Mouse (Mus musculus): Measurements from ENCODE around the gene Gnaz.
A peak's percentile ranks its signal among the peaks of the same experiment; 100 is the strongest.

DNA sequence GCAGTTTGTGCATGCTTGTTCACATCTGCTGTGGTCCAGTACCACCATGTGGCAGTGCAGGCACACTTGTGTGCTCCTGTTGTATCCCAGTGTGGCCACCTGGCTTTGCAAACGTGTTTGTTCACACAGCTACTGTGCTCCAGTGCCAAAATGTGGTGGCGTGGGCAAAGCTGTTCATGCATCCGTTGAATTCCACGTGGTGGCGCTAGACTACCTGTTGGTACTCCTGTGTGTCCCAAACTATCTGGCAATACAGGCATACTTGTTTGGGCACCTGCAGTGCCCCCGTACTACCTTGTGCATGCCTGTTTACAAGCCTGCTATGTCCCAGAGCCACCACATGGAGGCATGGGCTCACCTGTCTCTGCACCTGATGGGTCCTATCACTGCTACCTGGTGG, 32.0 kb upstream of the Gnaz start:
- no peak for TF ChIP-seq POLR2A (IDR thresholded peaks at IDR 0.05; ENCODE audit: insufficient read depth, low read depth, low read length)
- TF ChIP-seq CTCF (IDR thresholded peaks at IDR 0.05) = peak; percentile 37
- TF ChIP-seq EP300 (IDR thresholded peaks at IDR 0.05; ENCODE audit: insufficient read depth, low read depth, low read length) = no peak

Measured in heart, adult 2 months (tissue).